Mouse (Mus musculus) spleen, adult 12 weeks (tissue): Measurements from ENCODE around the gene Polr2i.
"Not testable (repeated sequence)": the region's sequence is repeated elsewhere in the genome, so short reads cannot be mapped to it uniquely, and the experiment has no call there.

Experiments used
- DNase-seq: peaks from one replicate; pipeline ENCODE4 v3.0.0; 2022; ENCODE audit warnings: low spot score

Gene Polr2i

DNA sequence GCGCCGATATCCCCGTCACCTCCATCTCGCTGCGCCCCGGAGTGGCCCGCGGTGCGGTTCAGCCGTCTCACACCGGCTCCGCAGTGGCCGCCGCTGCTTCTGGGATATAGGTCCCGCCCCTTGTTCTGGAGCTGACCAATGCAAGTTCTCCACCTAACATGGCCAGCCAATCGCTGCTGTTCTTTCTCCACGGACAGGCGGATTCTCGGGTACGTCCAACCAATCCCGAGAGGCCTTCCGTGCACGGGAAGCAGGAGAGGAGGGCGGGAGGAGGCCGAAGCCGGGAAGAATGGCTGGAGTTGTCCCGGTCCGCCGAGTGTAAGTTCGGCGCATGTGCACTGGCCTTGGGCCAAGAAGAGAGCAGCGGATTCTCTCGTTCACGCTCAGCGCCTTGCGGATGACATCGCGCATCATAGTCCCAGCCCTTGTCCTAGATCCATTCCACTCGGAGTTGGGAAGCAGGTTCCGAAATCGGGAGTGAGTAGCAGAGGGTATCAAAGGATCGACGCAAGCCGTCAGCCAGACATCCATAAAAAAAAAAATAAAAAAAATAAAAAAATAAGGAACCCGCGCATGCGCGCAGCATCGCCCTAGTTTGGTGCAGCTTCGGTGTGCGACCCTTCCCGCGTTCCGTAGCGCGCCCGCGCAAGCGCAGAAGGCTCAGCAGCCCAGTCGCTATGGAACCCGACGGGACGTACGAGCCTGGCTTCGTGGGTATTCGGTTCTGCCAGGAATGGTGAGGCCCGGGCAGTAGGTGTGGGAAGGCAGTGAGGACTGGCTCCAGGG, at the start of gene Polr2i, which contains the start of gene Tbcb:
Gene Polr2i (plus strand): TSS at position 280 of the 786 bp plus-strand sequence.
Gene Tbcb (minus strand): TSS at position 604 of the 786 bp plus-strand sequence.
- peak; percentile 91 for DNase-seq

DNA sequence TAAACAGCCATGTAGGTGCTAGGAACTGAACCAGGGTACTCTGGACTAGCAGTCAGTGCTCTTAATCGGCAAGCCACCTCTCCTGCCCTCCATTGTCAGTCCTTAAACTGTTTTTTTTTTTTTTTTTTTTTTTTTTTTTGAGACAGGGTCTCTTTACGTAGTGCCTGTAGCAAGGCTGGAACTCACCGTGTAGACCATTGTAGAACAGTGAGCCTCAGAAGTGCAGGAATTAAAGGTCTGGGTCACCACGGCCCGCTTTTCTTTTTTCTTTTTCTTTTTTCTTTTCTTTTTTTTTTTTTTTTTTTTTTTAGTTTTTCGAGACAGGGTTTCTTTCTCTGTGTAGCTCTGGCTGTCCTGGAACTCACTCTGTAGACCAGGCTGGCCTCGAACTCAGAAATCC, 48.6 kb upstream of the Polr2i start:
- not testable (repeated sequence) for DNase-seq

DNA sequence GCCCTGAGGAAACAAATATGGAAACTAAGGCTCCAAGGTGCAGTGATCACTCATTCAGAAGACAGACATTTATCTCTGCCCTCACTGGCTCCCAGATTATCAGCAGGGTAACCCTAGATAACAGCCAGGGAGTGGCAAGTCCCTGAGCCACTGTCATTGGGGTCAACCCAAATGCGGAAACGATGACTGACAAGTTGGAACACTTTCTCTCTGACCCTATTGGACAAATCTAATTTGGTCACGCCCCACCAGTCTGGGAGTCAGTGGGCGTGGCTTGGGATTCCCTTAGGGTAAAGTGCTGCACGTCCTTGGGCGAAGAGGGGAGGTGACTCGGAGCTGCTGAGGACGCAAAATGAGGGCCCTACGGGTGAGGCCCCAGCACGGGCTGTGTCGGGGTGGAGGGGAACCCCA, 47.9 kb upstream of the Polr2i start, which contains the start of gene Cox7a1:
Gene Cox7a1 (plus strand): TSS at position 266 of the 411 bp plus-strand sequence.
- peak; percentile 71 for DNase-seq

DNA sequence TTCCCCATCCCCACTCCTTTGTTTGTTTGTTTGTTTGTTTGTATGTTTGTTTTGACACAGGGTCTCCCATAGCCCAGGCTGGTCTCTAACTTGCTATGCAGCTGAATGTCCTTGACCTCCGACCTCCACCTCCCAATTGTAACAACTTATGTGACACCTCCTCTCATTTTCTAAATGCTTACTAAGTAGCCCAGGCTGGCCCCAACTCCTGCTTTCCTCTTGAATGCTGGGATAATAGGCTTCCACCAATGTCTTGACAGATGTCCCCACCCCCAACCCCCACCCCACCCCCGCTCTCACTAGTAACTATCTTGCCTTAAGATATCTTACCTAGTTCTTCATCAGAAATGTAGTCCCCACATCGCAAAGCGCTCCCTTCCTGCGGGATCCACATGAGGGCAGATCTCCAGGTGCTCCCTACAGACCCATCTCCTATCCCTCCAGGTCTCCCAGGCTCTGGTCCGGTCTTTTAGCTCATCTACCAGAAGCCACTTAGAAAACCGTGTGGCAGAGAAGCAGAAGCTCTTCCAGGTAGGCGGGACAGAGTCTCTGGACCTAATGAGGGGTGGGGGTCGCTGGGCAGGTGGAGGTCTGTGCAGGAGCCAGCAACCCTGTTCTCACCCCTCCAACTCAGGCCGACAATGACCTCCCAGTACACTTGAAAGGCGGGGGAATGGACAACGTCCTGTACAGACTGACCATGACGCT, 47.0 kb upstream of the Polr2i start:
- DNase-seq: no peak

DNA sequence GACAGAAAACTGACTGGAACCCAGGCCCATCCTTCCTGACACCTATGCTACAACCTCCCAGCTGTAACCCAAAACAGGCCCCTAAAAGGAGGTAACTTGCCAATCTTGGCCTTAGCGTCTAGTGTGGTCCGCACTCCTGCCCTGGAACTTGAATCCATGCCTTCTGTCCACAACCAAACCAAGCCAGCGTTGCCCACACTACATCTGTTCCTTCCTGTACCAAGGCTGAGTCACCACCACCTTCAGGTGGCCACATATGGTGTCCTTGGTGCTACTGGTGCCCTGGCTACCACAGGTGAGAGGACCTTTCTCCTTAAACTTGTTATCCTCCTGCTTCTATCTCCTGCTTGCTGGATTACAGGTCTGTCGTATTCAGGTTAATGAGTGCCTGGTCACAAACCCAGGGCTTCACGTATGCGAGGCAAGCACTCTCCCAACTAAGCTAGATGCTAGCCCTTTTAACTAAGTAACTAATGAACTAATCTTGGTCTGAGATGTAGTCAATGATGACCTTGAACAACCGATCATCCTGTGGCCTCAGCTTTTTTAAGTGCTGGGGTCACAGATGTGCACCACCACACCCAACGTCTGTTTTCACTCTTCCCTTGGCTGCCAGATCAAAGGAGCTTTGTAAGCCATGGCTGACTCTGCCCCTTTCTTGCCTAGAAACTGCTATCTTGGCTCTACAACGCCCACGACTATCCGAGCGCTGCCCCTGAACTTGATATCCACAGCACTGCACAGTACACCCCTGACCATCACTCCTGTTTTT, 43.2 kb upstream of the Polr2i start:
- no peak for DNase-seq

DNA sequence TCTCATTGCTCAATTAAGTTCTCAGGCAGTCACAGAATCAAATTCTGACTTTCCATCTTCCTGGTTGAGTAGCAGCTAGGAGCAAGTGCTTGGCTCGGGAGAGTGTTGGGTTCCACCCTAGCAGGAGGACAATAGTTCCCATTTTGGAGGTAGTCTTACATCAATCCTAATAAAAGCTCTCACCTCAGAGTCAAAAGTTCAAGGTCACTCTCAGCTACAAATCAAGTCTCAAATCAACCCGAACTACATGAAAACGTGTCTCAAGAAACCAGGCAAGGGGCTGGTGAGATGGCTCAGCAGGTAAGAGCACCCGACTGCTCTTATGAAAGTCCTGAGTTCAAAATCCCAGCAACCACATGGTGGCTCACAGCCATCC, 42.6 kb upstream of the Polr2i start:
- no peak for DNase-seq

DNA sequence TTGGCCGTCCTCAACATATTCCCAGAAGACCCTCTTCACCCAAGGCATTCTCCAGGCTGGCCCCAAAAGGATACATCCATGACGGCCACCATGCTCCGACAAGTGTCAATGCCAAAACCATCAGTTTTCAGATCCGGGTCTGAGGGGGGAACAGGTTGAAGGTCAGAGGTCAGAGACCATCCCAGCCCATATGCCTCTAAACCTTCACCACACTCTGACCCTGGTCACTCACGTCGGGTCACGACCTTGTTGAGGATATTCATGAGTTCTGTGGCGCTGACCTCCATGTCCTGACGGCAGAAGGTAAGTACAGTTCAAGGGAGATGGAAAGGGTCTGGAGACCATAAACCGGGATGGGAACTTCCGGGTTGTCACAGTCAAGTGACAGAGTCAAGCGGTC, 39.7 kb upstream of the Polr2i start:
- no peak for DNase-seq

DNA sequence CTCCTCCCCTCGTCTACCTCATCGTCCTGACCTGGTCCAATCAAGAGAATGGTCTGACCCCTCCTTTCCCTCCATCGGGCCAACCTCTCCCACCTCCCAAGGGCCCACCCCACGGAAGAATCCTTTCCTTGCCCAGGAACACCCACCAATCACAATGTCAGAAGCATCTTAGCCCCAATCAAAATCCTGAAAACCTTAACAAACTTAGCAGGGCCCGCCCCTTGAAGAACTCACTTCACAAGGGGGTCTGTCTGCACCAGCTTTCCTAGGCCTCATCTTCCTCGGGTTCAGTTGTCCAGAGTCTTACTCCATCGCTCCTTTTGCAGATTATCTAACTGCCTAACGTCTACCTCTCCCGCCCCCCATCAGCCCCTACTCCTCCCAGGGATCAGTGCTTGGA, 38.7 kb upstream of the Polr2i start:
- no peak for DNase-seq

DNA sequence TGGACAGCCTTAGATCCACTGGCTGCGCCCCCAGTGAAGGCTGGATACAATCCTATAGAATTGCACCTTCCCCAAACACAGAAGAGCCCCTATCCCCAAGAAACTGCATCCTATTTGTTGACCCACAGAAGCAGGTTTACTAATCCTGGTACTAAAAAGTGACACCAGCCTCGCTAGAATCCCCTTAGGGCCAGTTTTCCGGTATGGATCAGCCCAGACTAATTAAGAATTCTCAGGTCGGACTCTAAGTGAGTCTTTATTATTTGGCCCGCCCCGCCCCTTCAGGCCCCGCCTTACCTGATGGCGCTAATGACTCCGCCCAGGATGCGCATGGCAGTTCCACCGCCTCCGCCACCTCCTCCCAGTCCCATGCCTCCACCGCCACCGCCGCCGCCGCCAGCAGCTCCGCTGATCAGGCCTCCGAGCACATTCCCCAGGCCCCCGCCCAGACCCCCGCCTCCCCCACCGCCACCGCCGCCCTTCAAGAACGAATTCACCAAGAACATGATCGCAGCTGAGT, 38.1 kb upstream of the Polr2i start:
- peak; percentile 79 for DNase-seq

DNA sequence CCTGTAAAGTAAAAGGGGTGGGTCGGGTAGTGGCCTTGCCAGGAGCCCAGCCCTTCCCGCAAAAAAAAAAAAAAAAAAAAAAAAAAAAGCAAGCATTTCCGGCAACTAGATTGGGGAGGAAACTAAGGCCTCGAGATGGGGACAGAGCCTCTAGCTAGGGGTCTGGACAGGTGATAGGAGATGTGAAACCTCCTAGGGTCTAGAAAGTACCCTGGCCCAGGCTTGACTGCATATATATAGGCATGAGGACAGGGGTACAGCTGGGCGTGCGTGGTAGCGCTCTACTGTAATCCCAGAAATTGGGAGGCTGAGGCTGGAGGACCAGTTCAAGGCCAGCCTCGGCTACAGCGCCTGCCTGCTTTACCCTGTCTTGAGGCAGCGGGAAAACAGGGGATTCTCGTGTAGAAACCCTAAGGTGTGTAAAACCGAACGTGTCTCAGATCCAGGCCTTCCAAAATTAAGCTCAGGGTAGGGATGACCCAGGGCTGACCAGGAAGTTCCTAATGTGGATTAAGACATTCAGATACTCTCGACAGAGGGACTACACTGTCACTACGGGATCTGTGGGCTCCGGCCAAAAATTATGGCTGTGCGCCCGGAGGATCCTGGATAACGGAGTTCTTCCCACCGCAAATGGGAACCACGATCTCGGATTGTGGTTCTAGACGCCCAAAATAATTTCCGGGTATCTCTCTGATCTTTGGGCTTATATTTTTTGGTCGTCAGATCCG, 37.5 kb upstream of the Polr2i start:
- peak; percentile 26 for DNase-seq

DNA sequence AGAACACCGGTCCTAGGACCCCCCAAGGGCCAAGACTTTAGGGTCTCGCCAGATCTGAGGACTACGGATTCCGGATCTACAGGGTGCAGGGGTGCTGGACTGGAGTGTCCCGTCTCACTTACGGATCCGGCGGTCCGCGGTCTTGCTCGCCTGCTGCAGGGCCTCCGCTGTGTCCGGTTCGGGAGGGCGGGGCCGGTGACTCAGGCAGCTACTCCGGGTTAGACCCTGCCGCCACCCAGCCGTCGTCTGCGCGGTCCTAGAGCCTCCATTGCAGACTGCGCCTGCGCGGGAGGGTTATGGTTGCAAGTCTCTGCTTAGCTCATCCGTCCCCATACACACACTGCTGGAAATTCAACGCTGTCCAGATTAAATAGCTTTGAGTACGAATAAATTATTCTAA, 36.9 kb upstream of the Polr2i start:
- DNase-seq: peak; percentile 87

DNA sequence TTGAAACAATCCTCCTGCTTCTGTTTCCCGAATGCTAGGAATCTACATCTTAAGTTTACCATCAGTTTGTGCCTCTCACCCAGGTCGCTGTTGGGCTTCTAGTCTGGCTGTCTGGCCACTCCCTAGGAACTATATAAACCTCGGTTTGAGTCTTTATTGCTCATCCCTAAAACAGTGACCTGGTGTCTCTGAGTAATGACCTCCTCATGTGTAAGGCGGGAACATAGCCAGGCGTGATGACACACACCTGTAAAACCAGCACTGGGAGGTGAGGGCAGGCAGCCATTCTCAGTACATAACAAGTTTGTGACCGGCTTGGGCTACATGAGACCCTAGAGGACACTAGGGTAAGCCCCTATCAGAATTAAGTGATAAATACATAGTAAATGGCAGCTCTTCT, 36.3 kb upstream of the Polr2i start:
- DNase-seq: no peak

DNA sequence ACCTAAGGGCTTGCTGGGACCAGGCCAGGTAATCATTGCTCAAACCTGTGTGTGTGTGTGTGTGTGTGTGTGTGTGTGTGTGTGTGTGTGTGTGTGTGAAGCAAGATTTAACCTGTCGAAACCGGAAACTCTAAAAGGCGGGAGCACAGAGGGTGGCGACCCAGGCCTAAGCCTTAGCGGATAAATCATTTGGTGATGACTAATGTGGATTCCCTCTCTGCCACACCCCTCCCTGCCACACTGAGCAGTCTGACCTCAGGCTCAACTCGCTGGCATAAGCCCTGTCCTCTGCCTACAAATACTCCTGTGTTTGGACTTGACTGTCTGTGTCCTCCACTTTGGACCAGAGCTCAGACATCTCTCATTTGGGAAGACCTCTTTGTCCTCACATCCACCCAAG, 35.6 kb upstream of the Polr2i start:
- DNase-seq: no peak

DNA sequence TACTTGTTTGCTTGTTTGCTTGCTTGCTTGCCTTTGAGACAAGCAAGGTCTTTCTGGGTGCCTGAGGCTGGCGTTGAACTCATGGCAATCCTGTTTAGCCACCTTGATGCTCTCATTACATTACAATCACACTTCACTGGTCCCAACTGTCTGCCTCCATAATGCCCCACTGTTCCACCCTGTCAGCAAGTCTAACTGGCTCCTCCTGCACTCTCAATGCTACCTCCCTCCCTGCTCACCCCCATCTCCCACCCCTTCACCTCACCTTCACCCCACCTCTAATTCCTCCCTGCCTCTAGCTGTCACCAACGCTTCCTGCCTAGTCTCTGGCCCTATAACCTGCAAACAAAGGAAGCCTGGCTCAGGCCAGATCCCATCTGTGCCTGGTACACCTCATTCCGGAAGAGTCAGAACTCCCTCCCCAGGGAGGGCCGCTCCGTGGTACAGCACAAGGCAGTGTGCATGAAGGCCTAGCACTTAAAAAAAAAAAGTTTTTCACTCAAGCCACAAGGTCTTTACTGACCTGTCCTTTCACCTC, 34.1 kb upstream of the Polr2i start:
- no peak for DNase-seq

DNA sequence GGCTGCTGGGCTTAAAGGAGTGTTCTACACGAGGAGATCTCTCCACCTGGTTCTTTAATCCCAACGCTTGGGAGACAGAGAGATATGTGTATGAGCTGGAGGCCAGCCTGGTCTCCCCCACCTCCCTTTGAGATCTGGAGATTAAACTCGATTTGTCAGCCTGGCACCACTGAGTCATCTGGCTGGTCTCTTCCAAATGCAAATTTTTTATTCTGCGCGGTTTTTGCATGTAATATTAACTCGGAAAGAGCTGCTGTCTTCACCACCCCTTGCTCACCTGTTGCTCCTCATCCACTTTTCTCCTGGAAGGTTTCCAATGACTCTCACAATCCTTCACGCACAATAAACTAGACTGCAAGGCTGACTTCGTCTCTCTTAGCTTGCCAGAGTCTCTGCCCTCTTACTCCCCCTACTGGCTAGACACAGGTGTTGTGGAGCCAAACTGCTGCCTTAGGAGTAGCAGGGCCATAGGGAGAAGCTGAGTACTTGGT, 33.2 kb upstream of the Polr2i start, which contains the start of gene Capns1:
Gene Capns1 (minus strand): TSS at position 331 of the 491 bp plus-strand sequence.
- peak; percentile 39 for DNase-seq

DNA sequence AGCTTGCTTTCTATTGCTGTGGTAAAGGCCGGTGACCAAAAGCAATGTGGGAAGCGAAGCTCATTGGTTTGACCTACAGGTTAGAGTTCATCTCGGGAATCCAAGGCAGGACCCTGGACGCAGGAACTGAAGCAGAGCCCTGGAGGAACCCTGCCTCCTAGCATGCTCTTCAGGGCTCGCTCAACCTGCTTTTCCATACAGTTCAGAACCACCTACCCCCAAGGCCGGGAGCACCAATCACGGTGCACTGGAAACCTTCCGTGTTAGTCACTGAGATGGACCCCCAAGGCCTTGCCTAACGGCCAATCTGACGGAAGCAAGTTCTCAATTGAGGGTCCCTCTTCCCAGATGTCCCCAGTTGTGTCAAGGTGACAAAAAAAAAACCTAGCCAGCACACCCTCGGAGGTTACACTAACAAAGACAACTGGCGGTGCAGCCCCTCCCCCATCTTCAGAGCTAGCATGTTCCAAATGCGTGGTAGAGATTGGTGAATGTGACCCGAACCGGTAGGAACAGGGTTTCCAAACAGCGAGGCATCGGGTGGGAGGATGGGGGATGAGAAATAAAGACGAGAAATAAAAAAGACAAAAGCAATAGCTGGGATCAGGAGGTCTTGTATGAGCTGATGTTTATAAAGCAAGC, 32.1 kb upstream of the Polr2i start:
- no peak for DNase-seq

DNA sequence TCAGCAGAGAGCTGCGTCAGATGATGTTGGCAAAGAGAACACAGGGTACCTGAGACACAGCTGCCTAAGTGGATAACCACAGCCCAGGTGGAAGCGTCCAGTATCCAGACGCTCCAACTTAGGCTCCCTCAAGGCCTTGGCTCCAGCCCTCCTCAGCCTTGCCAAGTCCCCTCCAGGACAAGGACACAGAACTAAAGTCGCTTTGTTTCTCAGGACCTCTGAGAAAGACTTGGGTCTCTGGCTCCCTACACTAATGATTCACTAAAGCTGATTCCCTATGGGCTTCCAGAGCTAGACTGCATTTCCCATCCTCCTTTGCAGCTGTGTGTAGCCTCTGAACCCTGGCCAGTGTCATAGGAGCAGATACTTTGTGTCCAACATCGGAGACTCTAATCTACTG, 31.5 kb upstream of the Polr2i start:
- no peak for DNase-seq

DNA sequence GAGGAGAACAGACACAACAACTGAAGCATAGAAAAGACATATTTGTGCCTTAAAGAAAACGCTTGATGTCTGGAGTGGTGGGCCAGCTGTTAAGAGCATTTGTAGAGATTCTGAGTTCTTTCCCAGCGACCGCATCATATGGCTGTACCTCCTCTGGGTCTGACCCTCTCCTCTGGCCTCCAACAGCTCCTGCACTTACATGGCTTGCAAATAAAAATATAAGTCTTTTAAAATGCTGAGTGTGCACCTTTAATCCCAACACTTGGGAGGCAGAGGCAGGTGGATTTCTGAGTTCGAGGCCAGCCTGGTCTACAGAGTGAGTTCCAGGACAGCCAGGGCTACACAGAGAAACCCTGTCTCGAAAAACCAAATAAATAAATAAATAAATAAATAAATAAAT, 31.1 kb upstream of the Polr2i start:
- DNase-seq: not testable (repeated sequence)

DNA sequence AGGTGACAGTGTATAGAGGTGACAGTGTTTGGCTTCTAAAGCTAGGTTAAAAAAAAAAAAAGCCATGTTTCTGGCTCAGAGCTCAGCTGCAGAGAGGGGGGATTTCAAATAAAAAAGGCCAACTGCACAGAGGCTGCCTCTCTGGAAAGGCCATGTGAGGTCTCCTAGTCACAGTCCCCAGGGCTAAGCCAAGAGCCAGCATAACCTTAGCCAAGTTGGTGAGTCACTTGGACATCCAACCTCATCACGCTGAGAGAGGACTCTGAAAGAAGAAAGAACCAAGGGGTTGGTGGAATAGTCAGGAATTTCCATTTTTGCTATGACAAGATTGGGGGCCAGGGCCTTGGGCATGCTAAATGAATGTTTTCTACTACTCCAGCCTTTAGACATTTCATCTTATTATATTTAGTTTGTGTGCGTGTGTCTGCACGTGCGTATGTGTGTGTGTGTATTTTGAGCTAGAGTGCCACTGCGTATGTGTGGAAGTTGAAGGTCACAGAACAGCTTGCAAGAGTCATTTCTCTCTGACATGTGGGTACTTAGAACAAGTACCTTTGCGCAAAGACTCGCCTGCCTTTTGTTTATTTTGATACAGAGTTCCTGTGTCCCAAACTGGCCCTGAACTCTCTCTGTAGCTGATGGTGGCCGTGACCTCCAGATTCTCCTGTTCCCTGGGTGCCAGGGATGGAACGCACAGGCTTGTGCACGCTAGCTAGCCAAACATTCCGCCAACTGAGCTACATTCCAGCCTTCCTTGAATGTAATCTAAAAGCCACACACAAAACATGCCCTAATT, 28.7 kb upstream of the Polr2i start:
- no peak for DNase-seq

DNA sequence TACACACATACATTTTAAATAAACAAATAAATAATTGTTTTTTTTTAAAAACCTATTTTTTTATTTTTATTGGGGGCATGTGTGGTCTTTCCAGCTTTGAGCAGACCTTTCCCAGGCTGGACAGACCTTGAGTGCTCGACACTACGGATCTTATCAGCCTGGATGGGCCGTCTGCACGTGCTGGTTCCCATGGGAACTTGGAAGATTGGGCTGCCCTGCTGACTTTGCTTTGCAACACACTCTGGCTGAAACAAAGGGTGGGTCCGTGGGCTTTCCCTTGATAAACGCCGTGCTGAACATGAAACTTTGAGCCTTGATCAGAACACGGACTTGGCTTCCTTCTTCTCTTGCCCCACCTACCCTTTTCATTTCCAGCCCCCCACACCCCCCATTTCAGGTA, 27.4 kb upstream of the Polr2i start:
- DNase-seq: no peak
